ENCODE assay signal across 13 mouse cellular contexts in the genomic region with DNA sequence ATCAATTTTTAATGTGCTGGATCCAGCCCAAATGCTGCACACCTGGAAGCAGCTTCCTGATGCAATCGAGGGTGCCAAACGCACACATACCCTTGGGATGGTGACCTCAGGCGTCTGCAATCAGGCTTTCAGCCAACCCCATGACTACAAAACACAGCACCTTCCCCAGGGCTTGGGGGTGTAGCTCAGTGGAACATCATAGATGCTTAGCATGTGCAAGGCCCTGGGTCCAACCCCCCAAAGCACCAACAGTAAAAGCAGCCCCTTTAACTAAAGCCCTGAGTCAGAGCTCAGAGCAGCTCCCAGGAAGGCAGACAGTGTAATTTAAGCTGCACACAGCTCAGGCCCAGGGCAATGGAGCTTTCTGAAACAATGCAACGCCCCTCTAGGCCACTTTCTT. TPM values are rescaled to one million over a fixed set of nuclear protein-coding genes. Genes with fewer than 3 reads are reported as not detected.
DNase-seq lines count a peak whose midpoint lies in the region; ATAC-seq and TF ChIP-seq lines count a peak whose summit lies in the region.
"Had no signal": no experiment of that assay in that cellular context is flagged by ENCODE, and none has a peak within 500 bp of the region (broad histone marks: within the 10 kb centered on the region; RNA-seq: fewer than 3 reads in every experiment).

No protein-coding gene starts in this region.

- no peaks in the 10 kb centered on the region for H3K27me3 ChIP-seq in heart, embryonic 16.5 days (ENCODE audit: control insufficient read depth, insufficient read depth, low read length)
- H3K27me3 ChIP-seq in heart, adult 2 months (ENCODE audit: control insufficient read depth, insufficient read depth, low read length), result no peaks in the 10 kb centered on the region
- H3K27me3 ChIP-seq in hindbrain, embryonic 13.5 days, result no peaks in the 10 kb centered on the region
- no peaks in the 10 kb centered on the region for H3K27me3 ChIP-seq in limb, embryonic 15.5 days
- H3K27me3 ChIP-seq: limb, embryonic 12.5 days had no signal

- intact Hi-C loops in heart, adult 2 months (cut with DNase I), result no loop called here

- DNase-seq in heart, adult 2 months, result no peak
- DNase-seq in right cerebral cortex, adult 2 months (ENCODE audit: low spot score in 2 of 2), result no peak
- no peak for DNase-seq in layer of hippocampus, postnatal 10 days (ENCODE audit: low spot score in 2 of 2)
- no peak for DNase-seq in lung, postnatal 25 days (ENCODE audit: low spot score)
- DNase-seq: lung, postnatal 14 days had no signal

- peaks cover 21% of the 10 kb centered on the region for H3K4me1 ChIP-seq in heart, embryonic 16.5 days (ENCODE audit: control insufficient read depth, insufficient read depth, low read length)
- peaks cover 5% of the 10 kb centered on the region for H3K4me1 ChIP-seq in heart, adult 2 months (ENCODE audit: control insufficient read depth, insufficient read depth, low read length)
- H3K4me1 ChIP-seq in bone marrow, adult 2 months (ENCODE audit: control insufficient read depth, insufficient read depth, low read length), result peaks cover 12% of the 10 kb centered on the region
- peaks cover 66% of the 10 kb centered on the region for H3K4me1 ChIP-seq in hindbrain, embryonic 13.5 days (replicated peaks)
- H3K4me1 ChIP-seq in limb, embryonic 15.5 days, result peaks cover 30% of the 10 kb centered on the region

- H3K27ac ChIP-seq in heart, embryonic 16.5 days (ENCODE audit: low read length), result peak overlapping the region; percentile 24; the same call in 1 of the 2 replicates
- no peak overlapping the region for H3K27ac ChIP-seq in heart, adult 2 months
- H3K27ac ChIP-seq in bone marrow, adult 2 months (ENCODE audit: control insufficient read depth, insufficient read depth, low read depth, low read length, poor library complexity), result peak overlapping the region; percentile 60
- peak overlapping the region; percentile 52; the same call in 1 of the 2 replicates for H3K27ac ChIP-seq in hindbrain, embryonic 13.5 days
- H3K27ac ChIP-seq in limb, embryonic 15.5 days, result no peak overlapping the region
- H3K27ac ChIP-seq: limb, embryonic 12.5 days had no signal

- H3K4me2 ChIP-seq in heart, embryonic 16.5 days (ENCODE audit: low read depth, low read length), result no peak overlapping the region
- no peak overlapping the region for H3K4me2 ChIP-seq in hindbrain, embryonic 13.5 days
- H3K4me2 ChIP-seq in limb, embryonic 15.5 days, result no peak overlapping the region
- H3K4me2 ChIP-seq: limb, embryonic 12.5 days had no signal

- H3K79me2 ChIP-seq in heart, adult 2 months (replicated peaks; ENCODE audit: control insufficient read depth, insufficient read depth, low read length), result no peaks in the 10 kb centered on the region; the same call in none of the 2 replicates

- H3K36me3 ChIP-seq in heart, embryonic 16.5 days (ENCODE audit: control insufficient read depth, insufficient read depth), result peaks cover 3% of the 10 kb centered on the region; the same call in 1 of the 2 replicates
- no peaks in the 10 kb centered on the region for H3K36me3 ChIP-seq in heart, adult 2 months (ENCODE audit: control insufficient read depth, insufficient read depth, low read length)
- H3K36me3 ChIP-seq in hindbrain, embryonic 13.5 days, result peaks cover 9% of the 10 kb centered on the region
- H3K36me3 ChIP-seq in limb, embryonic 15.5 days, result peaks cover 5% of the 10 kb centered on the region; the same call in 1 of the 2 replicates

- no peaks in the 10 kb centered on the region for H3K9me3 ChIP-seq in heart, embryonic 16.5 days (replicated peaks; ENCODE audit: control insufficient read depth, low read length)
- H3K9me3 ChIP-seq in hindbrain, embryonic 13.5 days, result no peaks in the 10 kb centered on the region
- no peaks in the 10 kb centered on the region for H3K9me3 ChIP-seq in limb, embryonic 15.5 days
- H3K9me3 ChIP-seq: limb, embryonic 12.5 days had no signal

- 46% methylated on average over 4 of the region's 4 CpGs for WGBS in heart, embryonic 16.5 days
- 35% methylated on average over 4 of the region's 4 CpGs for WGBS in heart, adult 2 months
- 24% methylated on average over 4 of the region's 4 CpGs for WGBS in bone marrow, adult 2 months
- 47% methylated on average over 4 of the region's 4 CpGs for WGBS in hindbrain, embryonic 13.5 days
- WGBS in limb, embryonic 15.5 days, result 24% methylated on average over 4 of the region's 4 CpGs

- no peak for TF ChIP-seq EP300 in heart, adult 2 months (IDR thresholded peaks at IDR 0.05; ENCODE audit: insufficient read depth, low read depth, low read length)

- H3K4me3 ChIP-seq in heart, embryonic 16.5 days (ENCODE audit: low read length), result no peak overlapping the region
- no peak overlapping the region for H3K4me3 ChIP-seq in heart, adult 2 months
- no peak overlapping the region for H3K4me3 ChIP-seq in bone marrow, adult 2 months (replicated peaks; ENCODE audit: control insufficient read depth, low read depth, low read length)
- no peak overlapping the region for H3K4me3 ChIP-seq in hindbrain, embryonic 13.5 days
- no peak overlapping the region for H3K4me3 ChIP-seq in limb, embryonic 15.5 days
- H3K4me3 ChIP-seq: limb, embryonic 12.5 days had no signal

- no peak overlapping the region for H3K9ac ChIP-seq in heart, embryonic 16.5 days (ENCODE audit: low read length)
- H3K9ac ChIP-seq in heart, adult 2 months (ENCODE audit: low read depth, low read length), result no peak overlapping the region
- H3K9ac ChIP-seq in hindbrain, embryonic 13.5 days, result 0 out of 2 replicates have a peak overlapping the region, but pooled peaks have one; percentile 5
- no peak overlapping the region for H3K9ac ChIP-seq in limb, embryonic 15.5 days
- H3K9ac ChIP-seq: limb, embryonic 12.5 days had no signal

- no peak for TF ChIP-seq POLR2A in heart, adult 2 months (IDR thresholded peaks at IDR 0.05; ENCODE audit: insufficient read depth, low read depth, low read length)
- TF ChIP-seq POLR2A in bone marrow, adult 2 months (IDR thresholded peaks at IDR 0.05; ENCODE audit: borderline replicate concordance, control insufficient read depth, low read depth, low read length), result no peak

- ATAC-seq in heart, embryonic 16.5 days (replicated peaks; ENCODE audit: extremely low read depth, insufficient read depth, low FRiP score), result 0 out of 2 replicates have a peak, but pooled peaks have one; percentile 14
- no peak for ATAC-seq in hindbrain, embryonic 13.5 days (ENCODE audit: low FRiP score)
- 0 out of 2 replicates have a peak, but pooled peaks have one; percentile 22 for ATAC-seq in limb, embryonic 15.5 days (ENCODE audit: insufficient number of reproducible peaks, low FRiP score, low TSS enrichment, low read depth)

- TF ChIP-seq CTCF in heart, adult 2 months (IDR thresholded peaks at IDR 0.05), result no peak
- no peak for TF ChIP-seq CTCF in bone marrow, adult 2 months (IDR thresholded peaks at IDR 0.05; ENCODE audit: control insufficient read depth, insufficient read depth, low read length)

RNA-seq across cellular contexts. Expression of gene Nin, which starts 9.3 kb away (rescaled TPM):
- 7.9 and 9.8 TPM in 2 replicates for polyA plus RNA-seq in heart, embryonic 16.5 days (2015; fragmentation: Nextera tagmentation; extraction: Ambion mirVana)
- total RNA-seq in heart, adult 2 months (2021), result 10 to 100 TPM; 13.7 to 17.3 TPM
- 4.5 and 9.3 TPM in 2 replicates for polyA plus RNA-seq in heart, adult 2 months (2012; rRNA removed)
- 19.3 and 28.5 TPM in 2 replicates for polyA plus RNA-seq in bone marrow, adult 2 months (2011; ENCODE audit: insufficient read depth, insufficient read length, low replicate concordance, missing spikeins)
- polyA plus RNA-seq in hindbrain, embryonic 13.5 days (2015; fragmentation: Nextera tagmentation; extraction: Ambion mirVana), result 13.3 and 13.4 TPM in 2 replicates
- 9.3 and 10.1 TPM in 2 replicates for polyA plus RNA-seq in limb, embryonic 15.5 days (2015; fragmentation: Nextera tagmentation; extraction: Ambion mirVana)
- 10 to 100 TPM; 59.8 to 85.9 TPM for total RNA-seq in layer of hippocampus, postnatal 10 days (2021)

RNA-seq across cellular contexts. Expression of gene Abhd12b, which starts 49.7 kb away (rescaled TPM):
- polyA plus RNA-seq in heart, embryonic 16.5 days (2015; fragmentation: Nextera tagmentation; extraction: Ambion mirVana), result not detected in 2 replicates
- total RNA-seq in heart, adult 2 months (2021), result not detected
- polyA plus RNA-seq in heart, adult 2 months (2012; rRNA removed), result not detected in 2 replicates
- polyA plus RNA-seq in bone marrow, adult 2 months (2011; ENCODE audit: insufficient read depth, insufficient read length, low replicate concordance, missing spikeins), result 1.6 TPM in 1 of 2 replicates, not detected in the other
- polyA plus RNA-seq in hindbrain, embryonic 13.5 days (2015; fragmentation: Nextera tagmentation; extraction: Ambion mirVana), result 0.12 TPM in 1 of 2 replicates, not detected in the other
- polyA plus RNA-seq in limb, embryonic 15.5 days (2015; fragmentation: Nextera tagmentation; extraction: Ambion mirVana), result 0.15 and 0.35 TPM in 2 replicates
- total RNA-seq in layer of hippocampus, postnatal 10 days (2021), result under 1 TPM; 0.34 to 0.40 TPM
- total RNA-seq: heart, postnatal 10 days had no signal
- polyA plus RNA-seq: limb, embryonic 12.5 days; neural tube, embryonic 11.5 days; testis, adult 2 months had no signal

Comparison
In these comparisons a context has a peak if more than half of its experiments do, and no peak if none do; other contexts are left out.
1. H3K27ac ChIP-seq: peak in heart, embryonic 16.5 days (single experiment), bone marrow, adult 2 months (single experiment) and hindbrain, embryonic 13.5 days (single experiment); none in heart, adult 2 months (single experiment) and limb, embryonic 15.5 days (single experiment).